Comparison of ENCODE assay signal across 12 mouse cellular contexts in genomic region chr7:96383686-96384528, GRCm38 (mm10).
DNase-seq lines count a peak whose midpoint lies in the region; ATAC-seq lines count a peak whose summit lies in the region.
"Had no signal": no experiment of that assay in that cellular context is flagged by ENCODE, and none has a peak within 500 bp of the region (broad histone marks: within the 10 kb centered on the region; RNA-seq: fewer than 3 reads in every experiment).

No protein-coding gene starts in this region.

- peak; percentile 80 for ATAC-seq in forebrain, embryonic 15.5 days (replicated peaks)
- no peak for ATAC-seq in limb, embryonic 13.5 days (ENCODE audit: low FRiP score, low read depth)

- H3K36me3 ChIP-seq in forebrain, embryonic 15.5 days, result no peaks in the 10 kb centered on the region
- no peaks in the 10 kb centered on the region for H3K36me3 ChIP-seq in limb, embryonic 13.5 days
- H3K36me3 ChIP-seq: heart, embryonic 15.5 days; liver, embryonic 13.5 days had no signal

- H3K27me3 ChIP-seq in forebrain, embryonic 15.5 days, result no peaks in the 10 kb centered on the region
- H3K27me3 ChIP-seq in limb, embryonic 13.5 days, result no peaks in the 10 kb centered on the region
- H3K27me3 ChIP-seq: heart, embryonic 15.5 days; liver, embryonic 13.5 days had no signal

- H3K9me3 ChIP-seq in forebrain, embryonic 15.5 days, result no peaks in the 10 kb centered on the region
- no peaks in the 10 kb centered on the region for H3K9me3 ChIP-seq in limb, embryonic 13.5 days
- H3K9me3 ChIP-seq: heart, embryonic 15.5 days; liver, embryonic 13.5 days had no signal

- peak overlapping the region; percentile 66 for H3K27ac ChIP-seq in forebrain, embryonic 15.5 days (replicated peaks)
- H3K27ac ChIP-seq in limb, embryonic 13.5 days, result peak overlapping the region; percentile 55; the same call in 1 of the 2 replicates
- H3K27ac ChIP-seq: heart, embryonic 15.5 days; liver, embryonic 13.5 days had no signal

- DNase-seq in layer of hippocampus, adult 11-12 months (ENCODE audit: low spot score), result peak; percentile 37
- DNase-seq in layer of hippocampus, postnatal 25 days (ENCODE audit: extremely low spot score in 1 of 2, low spot score in 1 of 2), result no peak
- peak; percentile 11 for DNase-seq in retina, postnatal 7 days (ENCODE audit: low read depth, low spot score)
- no peak for DNase-seq in T-cell, adult 2 months (ENCODE audit: low spot score)
- no peak for DNase-seq in lung, postnatal 4 days
- DNase-seq in spleen, postnatal 4 days (ENCODE audit: low spot score in 2 of 2), result no peak
- DNase-seq: kidney, postnatal 4 days; liver, embryonic 13.5 days; right cerebral cortex, postnatal 14 days had no signal

- peaks cover 31% of the 10 kb centered on the region for H3K4me1 ChIP-seq in forebrain, embryonic 15.5 days
- peaks cover 18% of the 10 kb centered on the region for H3K4me1 ChIP-seq in limb, embryonic 13.5 days
- H3K4me1 ChIP-seq: heart, embryonic 15.5 days; liver, embryonic 13.5 days had no signal

- no peak overlapping the region for H3K4me2 ChIP-seq in forebrain, embryonic 15.5 days (replicated peaks)
- no peak overlapping the region for H3K4me2 ChIP-seq in limb, embryonic 13.5 days (replicated peaks)
- H3K4me2 ChIP-seq: heart, embryonic 15.5 days; liver, embryonic 13.5 days had no signal

- no peak overlapping the region; the same call in 1 of the 2 replicates for H3K9ac ChIP-seq in forebrain, embryonic 15.5 days (replicated peaks)
- no peak overlapping the region for H3K9ac ChIP-seq in limb, embryonic 13.5 days
- H3K9ac ChIP-seq: heart, embryonic 15.5 days; liver, embryonic 13.5 days had no signal

- 4% methylated on average over 6 of the region's 6 CpGs for WGBS in forebrain, embryonic 15.5 days
- WGBS in limb, embryonic 13.5 days, result 16% methylated on average over 6 of the region's 6 CpGs

- no peak overlapping the region for H3K4me3 ChIP-seq in forebrain, embryonic 15.5 days
- H3K4me3 ChIP-seq in limb, embryonic 13.5 days, result no peak overlapping the region
- H3K4me3 ChIP-seq: heart, embryonic 15.5 days; liver, embryonic 13.5 days had no signal

Comparison
In these comparisons a context has a peak if more than half of its experiments do, and no peak if none do; other contexts are left out.
1. DNase-seq: peak in layer of hippocampus, adult 11-12 months (single experiment) and retina, postnatal 7 days (single experiment); none in layer of hippocampus, postnatal 25 days (0 of 2), T-cell, adult 2 months (single experiment), lung, postnatal 4 days (0 of 2) and spleen, postnatal 4 days (0 of 2).